Mouse (Mus musculus): ENCODE data around the gene Pax3.

Pax3 gene

DNA sequence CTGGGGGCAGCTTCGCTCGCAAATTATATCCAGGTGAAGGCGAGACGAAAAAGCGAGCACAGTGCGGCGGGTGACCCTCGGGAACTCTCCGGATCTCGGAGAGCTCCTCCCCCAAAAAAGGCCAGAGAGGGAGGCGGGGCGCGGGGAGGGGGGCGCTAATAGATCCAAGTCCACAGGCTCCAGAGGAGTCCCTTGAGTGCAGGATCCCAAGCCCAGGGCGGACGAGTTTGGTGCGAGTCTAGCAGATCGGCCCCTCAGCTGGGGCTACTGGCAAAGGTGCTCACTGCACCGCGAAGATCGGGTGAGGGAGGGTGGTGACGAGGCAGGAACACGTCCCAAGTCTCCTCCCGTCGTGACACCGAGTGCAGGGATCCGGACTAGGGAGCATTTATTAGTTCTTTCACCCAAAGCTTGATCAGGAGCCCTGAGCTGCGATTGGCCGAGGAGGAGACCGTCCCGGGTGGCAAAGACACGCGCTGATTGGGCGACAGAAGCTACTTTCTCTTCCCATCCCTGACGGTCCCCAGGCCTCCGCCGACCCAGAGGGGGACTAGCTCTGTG, at the start of gene Pax3:
Gene Pax3 (minus strand): TSS at position 384 of the 561 bp plus-strand sequence.
- no peak for DNase-seq (ENCODE audit: low spot score)

DNA sequence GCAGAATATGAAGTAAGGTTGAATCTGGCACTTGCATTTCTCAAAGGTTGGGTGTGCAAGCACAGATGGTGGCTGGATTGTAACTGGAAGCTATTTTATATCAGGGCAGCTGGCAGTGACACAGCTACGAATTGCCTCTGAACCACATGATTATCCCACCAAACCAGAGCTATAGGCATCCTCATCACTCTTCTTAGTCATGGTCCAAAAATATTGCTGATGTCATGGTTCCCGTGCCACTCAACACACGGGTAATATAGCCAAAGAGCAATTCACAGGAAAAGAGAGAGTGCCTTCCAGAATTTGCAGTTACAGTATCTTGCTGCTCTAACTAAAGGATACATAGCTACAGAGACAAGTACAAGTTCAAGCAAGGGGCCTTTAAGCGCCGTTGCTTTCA, 37.4 kb upstream of the Pax3 start:
- DNase-seq (ENCODE audit: low spot score) = no peak

DNA sequence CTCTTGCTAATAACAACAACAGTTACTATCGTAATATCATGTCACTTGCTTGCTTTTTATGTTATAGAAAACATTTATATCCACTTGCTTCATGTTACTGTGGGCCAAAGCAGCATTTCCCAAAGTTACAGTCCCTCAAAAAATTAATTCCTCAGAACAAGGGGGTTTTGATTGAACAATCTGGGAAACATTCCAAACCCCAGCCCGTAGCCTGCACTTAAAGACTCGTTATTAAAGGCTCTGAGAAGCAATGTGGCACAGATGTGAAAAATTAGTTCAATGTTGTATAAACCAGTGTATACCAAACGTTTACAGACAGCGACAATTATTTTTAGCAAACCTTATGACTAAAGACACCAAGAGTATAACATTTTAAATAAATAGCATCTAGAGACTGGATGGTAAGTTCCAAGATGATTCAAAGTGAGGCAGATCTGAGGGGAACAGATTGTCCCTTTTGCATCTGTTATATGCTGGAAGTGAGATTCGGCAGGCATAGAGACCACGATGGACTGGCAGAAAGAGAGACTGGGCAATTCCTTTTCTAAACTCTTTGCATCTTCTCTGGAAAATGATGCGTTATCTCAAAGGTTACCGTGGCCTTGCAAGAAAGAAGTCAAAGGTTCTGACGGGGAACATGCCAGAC, 35.1 kb upstream of the Pax3 start:
- no peak for DNase-seq (ENCODE audit: low spot score)

DNA sequence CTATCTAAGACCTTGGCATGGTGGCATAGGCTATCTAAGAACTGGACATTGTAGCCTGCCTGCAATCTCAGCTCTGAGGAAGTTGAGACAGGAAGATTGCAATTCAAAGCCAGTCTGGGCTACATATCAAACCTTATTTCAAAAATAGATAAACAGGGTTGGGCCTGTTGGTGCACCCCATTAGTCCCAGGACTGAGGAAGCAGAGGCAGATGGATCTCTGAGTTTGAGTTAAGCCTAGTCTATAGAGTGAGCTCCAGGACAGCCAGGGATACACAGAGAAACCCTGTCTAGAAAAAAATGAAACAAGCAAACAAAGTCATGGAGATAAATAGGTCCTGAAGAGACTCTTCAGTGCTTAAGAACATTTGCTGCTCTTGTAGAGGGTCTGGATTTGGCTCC, 32.9 kb upstream of the Pax3 start:
- no peak for DNase-seq (ENCODE audit: low spot score)

DNA sequence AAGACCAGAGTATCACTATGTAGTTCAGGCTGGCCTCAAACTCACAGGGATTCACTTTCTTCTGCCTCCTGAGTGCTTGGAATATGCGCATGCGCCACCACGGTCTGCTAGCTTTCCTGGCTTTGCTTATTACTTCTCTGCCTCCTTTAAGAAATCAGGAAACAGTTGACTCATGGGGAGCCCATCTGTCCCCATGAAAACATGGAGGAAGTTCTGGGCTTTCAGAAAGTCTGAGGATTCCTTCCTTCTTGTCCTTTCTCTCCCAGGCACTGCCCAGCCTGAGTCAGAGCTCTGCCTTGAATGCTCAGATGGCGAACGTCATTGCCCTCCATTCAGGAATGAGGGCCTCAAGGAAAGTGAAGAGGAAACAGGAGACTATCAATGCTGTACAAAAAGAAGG, 31.8 kb upstream of the Pax3 start:
- no peak for DNase-seq (ENCODE audit: low spot score)

DNA sequence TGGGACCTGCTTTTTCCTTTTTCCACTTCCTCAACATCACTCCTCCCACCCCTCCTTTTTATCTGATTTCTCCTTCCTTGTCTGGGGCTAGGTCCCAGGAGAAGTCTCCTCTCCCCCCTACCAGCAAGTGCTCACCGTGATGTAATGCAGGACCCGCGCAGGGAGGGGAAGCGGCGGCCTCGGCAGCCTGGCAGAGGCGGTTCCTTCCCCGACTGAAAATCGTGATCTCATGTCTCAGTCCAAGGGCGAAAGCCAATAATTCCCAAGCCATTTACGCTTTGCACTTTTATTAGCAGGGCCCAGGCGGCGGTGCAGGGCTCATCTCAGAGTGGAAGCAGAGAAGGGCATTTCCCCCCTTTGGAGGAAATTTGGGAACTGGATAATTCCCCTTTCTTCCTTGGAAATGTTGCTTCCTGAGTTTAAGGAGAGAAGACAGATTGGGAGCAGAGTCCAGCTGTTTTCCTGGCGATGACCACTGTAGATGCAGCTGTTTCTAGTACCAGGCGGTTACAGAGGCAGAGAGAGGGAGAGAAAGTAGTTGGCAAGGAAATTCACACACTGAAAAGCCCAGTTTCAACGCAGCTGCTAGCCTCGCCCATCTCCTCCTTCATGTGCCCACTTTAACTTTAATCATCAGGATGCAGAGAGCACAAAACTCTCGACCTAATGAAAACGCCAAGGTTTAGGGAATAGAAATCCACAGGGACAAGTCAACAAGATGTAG, 21.3 kb upstream of the Pax3 start:
- no peak for DNase-seq (ENCODE audit: low spot score)

DNA sequence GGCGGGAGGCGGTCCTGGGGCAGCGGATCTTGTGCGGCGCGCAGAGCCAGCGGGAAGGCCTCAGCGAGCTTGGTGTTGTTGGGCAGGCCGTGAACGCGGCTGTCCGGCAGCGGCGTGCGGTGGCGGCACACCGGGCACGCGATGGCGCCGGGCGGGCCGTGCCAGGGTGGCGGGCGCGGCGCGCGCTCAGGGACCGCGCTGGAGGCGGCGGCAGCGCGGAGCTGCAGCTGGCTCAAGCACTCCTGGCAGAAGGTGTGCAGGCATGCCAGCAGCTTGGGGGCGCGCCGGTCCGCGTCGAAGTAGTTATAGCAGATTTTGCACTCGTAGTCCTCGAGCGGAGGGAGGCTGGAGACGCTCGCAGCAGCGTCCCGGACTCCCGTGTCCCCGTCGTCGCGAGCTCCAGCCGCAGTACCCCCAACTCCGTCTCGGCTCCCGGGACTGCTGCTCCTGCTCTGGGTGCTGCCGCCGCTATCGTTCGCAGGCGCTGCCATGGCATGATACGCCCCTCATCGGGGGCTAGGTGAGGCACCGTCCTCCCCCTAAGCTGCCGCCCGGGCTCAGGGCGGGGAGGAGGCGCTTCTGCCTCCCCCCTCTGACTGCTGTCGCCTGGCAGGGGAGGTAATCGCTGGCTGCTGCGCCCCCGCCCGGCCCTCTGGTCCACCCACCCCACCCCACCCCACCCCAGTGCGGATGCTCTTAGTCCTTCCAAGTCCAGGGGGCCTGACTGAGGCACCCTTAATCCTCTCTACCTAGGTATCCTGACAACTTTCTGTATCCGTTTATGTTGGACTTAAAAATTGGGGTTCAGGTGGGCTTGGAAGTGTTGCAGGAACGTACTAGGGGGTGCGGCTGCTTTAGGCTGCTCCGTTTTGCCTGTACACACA, 20.5 kb upstream of the Pax3 start:
- DNase-seq (ENCODE audit: low spot score) = no peak

DNA sequence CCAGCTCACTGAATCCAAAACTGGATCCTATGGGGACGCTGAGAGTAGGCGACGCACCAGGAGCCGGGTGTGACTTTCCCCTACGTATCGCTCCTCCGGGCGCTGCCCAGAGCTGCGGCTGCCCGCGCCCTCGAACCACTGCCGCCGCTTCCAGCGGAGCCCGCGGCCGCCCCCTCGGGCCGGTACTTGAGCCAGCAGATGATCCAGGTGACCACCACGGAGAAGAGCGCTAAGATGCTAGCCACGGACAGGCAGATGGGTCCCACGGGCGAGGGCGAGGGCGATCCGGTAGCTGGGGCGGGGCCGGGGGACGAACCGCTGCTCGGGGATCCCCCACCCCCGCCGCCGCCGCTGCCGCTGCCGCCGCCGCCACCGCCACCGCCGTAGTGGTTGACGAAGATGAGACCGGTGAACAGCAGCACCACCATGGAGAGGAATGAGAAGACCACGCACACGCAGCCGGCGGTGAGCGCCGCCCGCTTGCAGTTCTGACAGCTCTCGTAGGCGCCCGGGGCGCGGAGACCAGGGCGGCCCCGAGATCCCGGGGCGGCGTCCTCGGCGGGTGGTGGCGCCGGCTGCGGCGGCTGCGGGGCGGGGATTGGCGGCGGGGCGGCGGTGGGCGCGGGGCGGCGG, 19.7 kb upstream of the Pax3 start:
- no peak for DNase-seq (ENCODE audit: low spot score)

DNA sequence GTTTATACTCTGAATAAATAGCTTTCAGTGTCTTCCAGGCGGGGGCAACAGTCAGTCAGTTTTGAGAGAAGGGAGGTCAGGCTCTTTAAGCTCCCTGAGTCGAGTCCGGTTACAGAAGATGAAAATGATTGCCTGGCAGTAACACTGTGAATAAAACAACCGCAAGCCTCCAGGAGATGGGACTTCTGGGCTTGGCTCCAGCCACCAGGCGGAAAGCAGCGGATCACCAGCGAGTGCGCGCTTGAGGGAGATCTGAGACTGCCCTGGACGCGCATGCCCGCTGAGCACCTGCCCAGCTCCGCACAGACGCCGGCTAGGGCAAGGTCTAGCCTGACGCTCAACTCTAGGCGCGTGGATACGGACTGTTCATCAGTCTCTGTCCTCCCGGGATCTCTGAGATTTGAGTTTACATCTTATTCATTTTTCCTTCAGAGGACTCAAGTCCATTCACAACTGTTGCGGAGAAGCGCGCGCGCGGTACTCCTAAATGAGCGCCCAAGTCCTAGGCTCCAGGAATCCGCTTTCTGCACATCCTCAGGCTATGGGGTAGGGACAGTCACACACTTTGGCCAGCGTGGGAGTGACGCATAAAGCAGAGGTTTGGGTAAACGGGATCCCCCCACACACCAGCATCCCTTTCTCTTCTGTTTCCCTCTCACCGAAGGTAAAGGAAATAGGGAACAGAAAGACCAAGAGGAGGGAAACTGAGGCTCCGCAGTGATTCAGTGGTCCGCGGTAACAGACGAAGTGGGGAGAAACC, 19.0 kb upstream of the Pax3 start:
- DNase-seq (ENCODE audit: low spot score) = no peak

DNA sequence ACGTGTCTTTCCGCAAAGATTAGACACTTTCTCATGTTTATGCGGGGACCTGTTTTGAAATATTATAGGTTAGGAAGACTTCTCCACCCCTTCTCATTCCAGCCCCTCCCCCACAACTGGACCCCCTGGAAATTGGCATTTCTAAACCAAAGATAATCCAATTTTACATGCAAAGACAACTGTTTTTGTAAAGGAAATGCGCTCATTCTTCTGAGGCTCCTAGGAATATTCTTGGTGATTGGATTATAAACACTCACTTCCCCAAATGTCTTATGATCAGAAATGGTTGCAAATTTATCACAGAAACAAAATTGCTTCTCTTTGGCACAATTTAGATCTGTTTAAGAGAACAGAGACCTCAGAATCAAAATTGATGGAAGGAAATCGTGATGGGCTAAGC, 14.1 kb upstream of the Pax3 start:
- DNase-seq (ENCODE audit: low spot score) = no peak

DNA sequence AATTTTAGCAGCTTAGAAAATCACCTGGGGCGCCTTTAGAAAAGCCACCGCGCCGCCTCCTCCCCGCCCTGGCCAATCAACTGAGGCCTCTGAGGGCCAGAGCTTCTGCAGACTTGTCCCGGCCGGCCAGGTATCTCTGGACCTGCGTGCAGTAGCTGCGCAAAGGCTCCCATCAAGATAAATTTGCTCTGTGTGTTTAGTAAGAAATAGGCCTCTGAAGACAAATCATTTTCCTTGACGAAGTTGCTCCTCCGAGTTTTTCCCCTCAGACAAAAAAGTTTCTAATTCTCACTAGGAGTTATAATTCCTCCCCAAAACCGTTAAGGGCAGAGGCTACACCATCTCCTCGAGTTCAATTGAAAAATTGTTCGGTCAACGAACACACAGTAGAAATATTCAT, 13.6 kb upstream of the Pax3 start:
- no peak for DNase-seq (ENCODE audit: low spot score)

DNA sequence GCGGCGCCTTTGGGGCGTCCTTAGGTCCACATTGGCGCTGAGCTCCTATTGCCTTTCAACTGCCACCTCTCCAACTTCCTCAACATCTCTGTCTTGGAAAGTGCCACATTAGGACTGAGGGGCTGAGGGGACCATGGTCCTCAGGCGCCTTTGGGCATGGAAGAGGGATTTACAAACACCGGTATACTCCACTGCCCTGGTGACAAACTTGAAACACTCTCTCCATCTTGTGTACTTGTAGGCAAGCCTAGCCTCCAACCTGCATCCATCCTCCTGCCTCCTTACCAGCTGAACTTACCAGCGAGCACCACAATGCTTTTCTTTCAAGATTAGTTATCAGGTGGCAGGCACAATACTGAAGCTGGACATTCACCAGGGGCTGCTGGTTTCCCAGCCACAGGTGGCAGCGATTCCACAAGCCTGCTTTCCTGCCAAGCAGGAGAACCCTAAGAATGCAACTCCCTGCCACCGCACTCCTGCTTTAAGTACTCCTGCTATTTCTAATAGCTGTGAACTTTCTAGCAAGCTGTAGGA, 11.4 kb upstream of the Pax3 start:
- no peak for DNase-seq (ENCODE audit: low spot score)

DNA sequence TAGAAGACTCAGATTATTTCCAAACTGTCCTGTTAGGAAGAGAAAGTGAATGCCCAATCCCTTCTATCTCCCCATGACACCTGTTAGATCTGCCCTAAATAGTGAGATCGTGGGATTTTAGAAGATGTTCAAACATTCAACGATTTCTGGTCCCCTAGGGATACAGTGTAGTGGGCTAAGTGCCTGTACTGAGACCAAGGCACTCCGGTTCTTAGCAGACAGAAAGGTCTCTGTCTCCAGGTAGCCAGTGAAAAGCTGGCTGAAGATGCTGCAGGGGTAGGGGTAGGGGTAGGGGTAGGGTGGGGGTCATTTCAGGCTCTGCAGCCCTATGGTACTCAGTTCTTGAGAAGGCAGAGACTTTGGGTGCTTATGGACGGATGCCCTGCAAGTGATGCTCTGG, 7.4 kb upstream of the Pax3 start:
- no peak for DNase-seq (ENCODE audit: low spot score)

DNA sequence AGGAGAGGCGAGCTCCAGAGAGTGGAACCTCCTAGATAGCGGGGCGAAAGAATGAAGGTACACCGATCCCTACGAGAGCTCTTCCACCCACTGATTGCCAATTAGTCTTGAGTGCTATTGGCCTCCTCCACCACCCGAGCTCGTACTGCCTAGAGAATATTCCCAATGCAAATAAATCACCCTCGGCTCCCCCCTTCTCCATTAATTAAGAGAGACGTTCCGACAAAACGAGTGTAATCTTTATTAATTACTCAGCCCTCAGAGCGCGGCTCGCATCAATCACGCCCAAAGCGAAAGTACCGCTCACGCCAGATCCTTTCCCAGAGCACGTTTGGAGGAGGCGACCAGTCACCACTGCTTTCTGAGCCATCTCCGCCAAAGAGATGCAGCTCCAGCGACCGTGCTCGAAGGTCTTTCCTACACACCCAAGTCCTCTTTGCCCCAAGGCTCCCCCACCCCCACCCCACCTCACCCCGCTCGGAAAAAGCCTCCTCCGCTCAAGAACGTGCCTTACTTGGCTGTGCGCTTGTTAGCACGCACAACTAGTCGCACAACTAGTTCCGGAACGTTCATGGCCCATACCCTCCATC, 6.8 kb upstream of the Pax3 start:
- DNase-seq (ENCODE audit: low spot score) = no peak

DNA sequence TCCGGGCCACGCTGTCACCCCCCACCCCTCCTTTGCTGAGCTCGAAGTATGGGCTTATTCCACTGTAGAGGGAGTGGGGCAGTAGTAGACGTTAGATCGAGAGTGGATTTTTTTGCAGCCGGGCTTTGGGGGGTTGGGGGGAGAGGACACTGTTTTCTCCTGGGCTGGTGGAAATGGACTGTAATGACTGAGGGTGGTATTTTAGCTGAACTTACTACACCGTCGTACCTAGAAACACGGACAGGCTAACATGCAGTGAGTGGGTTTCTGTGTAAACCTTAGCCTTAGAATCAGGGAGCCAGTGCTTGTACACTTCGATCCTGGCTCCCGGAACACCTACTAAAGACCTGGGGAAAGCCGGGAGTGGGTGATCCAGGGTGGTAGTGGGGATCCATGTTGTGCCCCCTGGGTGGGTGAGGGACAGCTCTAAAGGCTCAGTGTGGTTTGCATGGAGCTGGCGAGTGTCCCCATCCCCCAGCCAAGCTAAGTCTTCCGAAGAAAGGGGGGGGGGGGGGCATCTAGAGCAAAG, 6.2 kb upstream of the Pax3 start:
- no peak for DNase-seq (ENCODE audit: low spot score)

DNA sequence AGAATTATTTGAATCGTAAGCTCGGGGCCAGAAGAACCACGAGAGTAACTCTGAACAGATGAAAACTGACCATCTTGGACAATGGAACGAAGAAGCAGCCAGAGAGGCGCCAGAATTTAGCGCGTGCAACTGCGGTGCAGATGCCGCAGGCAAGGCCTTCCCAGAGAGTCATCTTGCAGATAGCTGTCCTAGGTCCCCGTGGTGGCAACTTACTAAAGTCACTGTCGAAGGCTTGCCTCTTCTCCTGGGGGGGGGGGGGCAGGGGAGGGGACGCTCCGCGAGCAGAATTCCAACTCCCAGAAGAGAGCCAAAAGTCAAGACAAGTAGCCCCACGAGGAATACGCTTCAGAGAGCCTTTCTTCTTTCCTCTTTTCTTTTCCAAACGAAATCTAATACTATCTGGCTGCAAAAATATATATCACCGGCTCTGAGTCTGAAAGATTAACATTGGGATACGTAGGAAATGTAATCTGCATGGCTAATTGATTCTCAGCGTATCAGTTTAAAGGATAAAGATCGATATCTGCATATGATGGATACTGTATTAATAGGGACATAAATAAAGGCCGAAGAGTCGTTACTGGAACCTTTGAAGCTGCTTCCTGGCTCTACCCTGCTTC, 5.6 kb upstream of the Pax3 start:
- DNase-seq (ENCODE audit: low spot score) = no peak

DNA sequence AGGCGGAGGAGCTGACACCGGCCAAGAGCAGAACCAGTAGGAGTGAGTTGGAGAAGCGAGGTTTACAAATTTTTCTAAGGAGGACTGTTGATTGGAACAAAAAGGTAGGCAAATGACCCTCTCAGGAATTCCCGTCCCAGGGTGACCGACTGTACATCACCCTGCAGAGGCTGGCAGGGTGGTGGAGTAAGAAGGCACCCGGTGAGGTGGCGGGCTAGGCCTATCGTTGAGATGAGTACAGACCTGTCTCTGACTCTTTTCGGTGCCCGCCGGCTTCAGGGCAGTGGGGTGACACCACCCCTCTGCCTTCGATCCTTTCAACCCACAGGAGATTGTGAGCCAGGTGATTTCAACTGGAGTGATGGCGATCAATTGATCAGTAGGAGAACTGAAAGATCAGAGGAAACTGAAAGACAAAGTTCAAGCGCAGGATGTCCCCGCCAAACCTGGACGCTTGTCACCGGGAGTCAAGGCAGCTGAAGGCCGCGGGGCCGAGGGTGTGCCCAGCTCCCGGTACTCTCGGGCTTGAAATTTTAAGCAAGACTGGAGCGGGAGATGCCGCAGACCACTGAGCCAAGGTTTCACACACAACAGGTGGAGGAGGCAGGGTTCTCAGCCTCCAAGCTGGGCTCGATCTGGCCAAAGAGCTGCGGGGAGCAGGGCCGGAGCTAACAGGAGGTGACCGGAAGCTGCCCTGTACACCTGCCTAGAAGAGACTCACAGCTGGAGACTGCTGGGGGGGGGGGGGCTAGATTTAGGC, 4.5 kb upstream of the Pax3 start:
- no peak for DNase-seq (ENCODE audit: low spot score)

DNA sequence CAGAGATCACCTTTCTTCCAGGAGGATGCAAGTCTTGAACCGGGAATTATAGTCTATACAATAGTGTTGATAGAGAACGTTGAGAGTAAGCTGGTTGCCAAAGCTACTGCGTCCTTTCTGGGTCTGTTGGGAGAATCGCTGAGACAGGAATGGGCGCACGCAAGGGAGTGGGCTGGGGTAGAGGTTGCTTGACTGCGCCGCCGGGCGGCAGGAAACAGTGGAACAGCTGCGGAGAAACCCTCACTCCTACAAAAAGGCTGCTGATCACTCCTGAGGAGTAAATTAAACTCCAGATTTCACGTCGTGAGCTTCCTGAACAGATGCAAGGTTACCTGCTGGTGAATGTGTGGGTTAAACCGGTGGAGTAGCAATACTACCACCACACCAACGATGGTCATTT, 3.3 kb upstream of the Pax3 start:
- no peak for DNase-seq (ENCODE audit: low spot score)

DNA sequence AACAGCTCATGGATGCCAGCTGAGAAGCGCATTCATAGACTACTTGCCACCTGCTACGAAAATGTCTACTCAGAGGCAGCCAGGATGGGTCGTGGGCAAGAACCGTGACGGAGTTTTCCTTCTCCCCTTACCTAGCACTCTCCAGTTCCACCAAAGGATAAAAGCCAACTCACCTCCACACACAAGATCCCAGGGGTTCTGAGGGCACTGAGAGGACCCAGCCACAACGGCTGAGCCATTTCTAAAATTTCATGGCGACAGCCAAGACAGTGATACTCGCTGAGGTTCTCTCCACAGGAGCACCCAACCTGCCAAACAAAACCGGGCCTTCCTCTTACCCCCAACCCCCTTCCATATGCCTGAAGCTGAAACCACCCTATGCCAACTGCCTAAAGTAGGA, 2.3 kb upstream of the Pax3 start:
- DNase-seq (ENCODE audit: low spot score) = no peak

Measured in urinary bladder, postnatal 25 days (tissue).